Mouse (Mus musculus): Measurements from ENCODE around the gene Egfem1. TPM values are rescaled to one million over a fixed set of nuclear protein-coding genes. Genes with fewer than 3 reads are reported as not detected.

Gene Egfem1
- polyA plus RNA-seq, 1 experiment from 2014 or later: 0.09 TPM

DNA sequence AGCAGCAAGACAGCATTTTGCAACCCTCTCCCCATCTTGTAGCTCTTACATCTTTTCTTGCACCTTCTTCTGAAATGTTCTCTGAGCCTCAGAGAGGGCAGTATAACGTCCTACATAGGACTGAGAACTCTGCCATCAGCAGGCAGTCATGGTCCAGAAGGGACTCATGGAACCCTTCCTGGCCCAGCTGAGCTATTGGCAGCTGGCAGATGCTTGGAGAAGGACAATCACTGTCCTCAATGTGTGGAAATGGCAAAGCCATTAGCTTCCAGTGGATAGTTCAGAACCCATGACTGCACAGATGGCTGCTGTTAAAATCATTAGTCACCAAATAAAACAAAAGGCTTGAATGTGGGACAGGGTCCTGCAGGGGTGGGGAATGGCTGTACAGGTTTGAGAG is 35.6 kb downstream of the Egfem1 start:
- Histone ChIP-seq H3K4me2 (ENCODE audit: low read depth, low read length) (no peak overlapping the region), H3K27ac (ENCODE audit: low read length) (no peak overlapping the region), H3K4me3 (ENCODE audit: low read depth, low read length) (no peak overlapping the region), H3K4me1 (ENCODE audit: control insufficient read depth, low read depth, low read length) (no peaks in the 10 kb centered on the region), H3K27me3 (ENCODE audit: control insufficient read depth, insufficient read depth, low read depth, low read length) (no peaks in the 10 kb centered on the region), H3K9ac (ENCODE audit: low read depth, low read length) (no peak overlapping the region), H3K9me3 (replicated peaks; ENCODE audit: control insufficient read depth, low read length) (no peaks in the 10 kb centered on the region), H3K36me3 (ENCODE audit: control insufficient read depth, insufficient read depth) (no peaks in the 10 kb centered on the region)
- 16% methylated on average over 1 of the region's 1 CpGs for WGBS (ENCODE audit: insufficient replicate concordance)
- no peak for ATAC-seq (ENCODE audit: low read depth)

- Histone ChIP-seq H3K4me1 (ENCODE audit: control insufficient read depth, low read depth, low read length) (no peaks in the 10 kb centered on the region), H3K9ac (ENCODE audit: low read depth, low read length) (no peak overlapping the region), H3K9me3 (replicated peaks; ENCODE audit: control insufficient read depth, low read length) (no peaks in the 10 kb centered on the region), H3K4me2 (ENCODE audit: low read depth, low read length) (no peak overlapping the region), H3K36me3 (ENCODE audit: control insufficient read depth, insufficient read depth) (no peaks in the 10 kb centered on the region), H3K27ac (ENCODE audit: low read length) (no peak overlapping the region), H3K27me3 (ENCODE audit: control insufficient read depth, insufficient read depth, low read depth, low read length) (no peaks in the 10 kb centered on the region), H3K4me3 (ENCODE audit: low read depth, low read length) (no peak overlapping the region)
- no peak for ATAC-seq (ENCODE audit: low read depth)
- WGBS (ENCODE audit: insufficient replicate concordance): 44% methylated on average over 1 of the region's 1 CpGs
Measured at GRCm38 (mm10) chr3:29122556-29122955, 40.7 kb downstream of the Egfem1 start.

GRCm38 (mm10) chr3:29132054-29132931 is 50.5 kb downstream of the Egfem1 start:
- H3K4me1 ChIP-seq (ENCODE audit: control insufficient read depth, low read depth, low read length): no peaks in the 10 kb centered on the region
- H3K27me3 ChIP-seq (ENCODE audit: control insufficient read depth, insufficient read depth, low read depth, low read length): no peaks in the 10 kb centered on the region
- no peaks in the 10 kb centered on the region for H3K36me3 ChIP-seq (ENCODE audit: control insufficient read depth, insufficient read depth)
- H3K9ac ChIP-seq (ENCODE audit: low read depth, low read length): no peak overlapping the region
- no peak overlapping the region for H3K4me3 ChIP-seq (ENCODE audit: low read depth, low read length)
- H3K4me2 ChIP-seq (ENCODE audit: low read depth, low read length): no peak overlapping the region
- H3K27ac ChIP-seq (ENCODE audit: low read length): no peak overlapping the region
- WGBS (ENCODE audit: insufficient replicate concordance): 47% methylated on average over 2 of the region's 2 CpGs
- no peaks in the 10 kb centered on the region for H3K9me3 ChIP-seq (replicated peaks; ENCODE audit: control insufficient read depth, low read length)
- no peak for ATAC-seq (ENCODE audit: low read depth)

GRCm38 (mm10) chr3:29134509-29134908 is 52.7 kb downstream of the Egfem1 start:
- H3K36me3 ChIP-seq (ENCODE audit: control insufficient read depth, insufficient read depth): no peaks in the 10 kb centered on the region
- H3K4me1 ChIP-seq (ENCODE audit: control insufficient read depth, low read depth, low read length): no peaks in the 10 kb centered on the region
- 35% methylated on average over 11 of the region's 11 CpGs for WGBS (ENCODE audit: insufficient replicate concordance)
- H3K4me3 ChIP-seq (ENCODE audit: low read depth, low read length): no peak overlapping the region
- H3K9me3 ChIP-seq (replicated peaks; ENCODE audit: control insufficient read depth, low read length): no peaks in the 10 kb centered on the region
- no peak for ATAC-seq (ENCODE audit: low read depth)
- H3K9ac ChIP-seq (ENCODE audit: low read depth, low read length): no peak overlapping the region
- H3K4me2 ChIP-seq (ENCODE audit: low read depth, low read length): no peak overlapping the region
- no peaks in the 10 kb centered on the region for H3K27me3 ChIP-seq (ENCODE audit: control insufficient read depth, insufficient read depth, low read depth, low read length)
- no peak overlapping the region for H3K27ac ChIP-seq (ENCODE audit: low read length)

DNA sequence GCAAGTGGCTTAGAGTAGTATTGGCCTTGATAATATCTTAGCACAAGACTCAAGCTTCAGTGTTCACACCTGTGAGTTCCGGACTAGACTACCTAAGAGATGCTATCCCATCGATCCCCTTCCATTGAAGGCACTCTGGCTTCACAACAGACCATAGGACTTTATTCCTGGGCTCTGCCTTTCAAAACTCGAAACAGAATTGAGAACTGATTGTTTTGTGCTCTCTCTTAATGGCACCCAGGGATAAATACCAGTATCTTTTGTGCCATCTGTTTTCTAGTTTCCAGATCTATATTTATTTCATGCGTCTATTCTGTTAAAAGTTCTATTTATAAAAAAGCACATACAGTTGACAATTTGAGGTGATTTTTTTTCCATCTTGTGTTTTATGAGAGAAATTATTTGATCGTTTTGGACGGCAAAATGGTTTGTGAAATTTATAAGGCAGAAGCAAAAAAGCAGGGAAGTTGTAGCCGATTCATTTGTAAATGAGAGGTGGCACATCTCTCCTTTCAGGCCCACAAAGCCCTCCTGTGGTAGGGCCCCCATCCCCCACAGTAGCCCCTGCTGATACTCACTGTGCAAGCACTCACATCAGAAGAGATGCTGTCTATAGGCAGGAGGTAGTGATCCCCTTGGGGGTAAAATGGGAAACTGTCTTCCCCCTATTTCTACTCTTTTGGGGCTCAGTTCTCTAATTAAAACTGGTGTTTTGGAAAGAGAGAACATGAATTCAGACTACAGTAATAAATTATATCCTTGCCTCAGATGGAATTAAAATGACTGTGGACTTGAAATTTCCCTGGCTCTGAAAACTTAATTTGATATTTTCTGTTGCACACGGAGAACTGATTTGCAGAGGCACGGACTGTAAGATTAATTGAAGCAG is 53.6 kb downstream of the Egfem1 start:
- H3K27me3 ChIP-seq (ENCODE audit: control insufficient read depth, insufficient read depth, low read depth, low read length): no peaks in the 10 kb centered on the region
- no peak overlapping the region for H3K4me3 ChIP-seq (ENCODE audit: low read depth, low read length)
- H3K36me3 ChIP-seq (ENCODE audit: control insufficient read depth, insufficient read depth): no peaks in the 10 kb centered on the region
- no peak overlapping the region for H3K9ac ChIP-seq (ENCODE audit: low read depth, low read length)
- WGBS (ENCODE audit: insufficient replicate concordance): 41% methylated on average over 9 of the region's 9 CpGs
- no peaks in the 10 kb centered on the region for H3K4me1 ChIP-seq (ENCODE audit: control insufficient read depth, low read depth, low read length)
- no peaks in the 10 kb centered on the region for H3K9me3 ChIP-seq (replicated peaks; ENCODE audit: control insufficient read depth, low read length)
- no peak overlapping the region for H3K4me2 ChIP-seq (ENCODE audit: low read depth, low read length)
- no peak for ATAC-seq (ENCODE audit: low read depth)
- H3K27ac ChIP-seq (ENCODE audit: low read length): no peak overlapping the region

DNA sequence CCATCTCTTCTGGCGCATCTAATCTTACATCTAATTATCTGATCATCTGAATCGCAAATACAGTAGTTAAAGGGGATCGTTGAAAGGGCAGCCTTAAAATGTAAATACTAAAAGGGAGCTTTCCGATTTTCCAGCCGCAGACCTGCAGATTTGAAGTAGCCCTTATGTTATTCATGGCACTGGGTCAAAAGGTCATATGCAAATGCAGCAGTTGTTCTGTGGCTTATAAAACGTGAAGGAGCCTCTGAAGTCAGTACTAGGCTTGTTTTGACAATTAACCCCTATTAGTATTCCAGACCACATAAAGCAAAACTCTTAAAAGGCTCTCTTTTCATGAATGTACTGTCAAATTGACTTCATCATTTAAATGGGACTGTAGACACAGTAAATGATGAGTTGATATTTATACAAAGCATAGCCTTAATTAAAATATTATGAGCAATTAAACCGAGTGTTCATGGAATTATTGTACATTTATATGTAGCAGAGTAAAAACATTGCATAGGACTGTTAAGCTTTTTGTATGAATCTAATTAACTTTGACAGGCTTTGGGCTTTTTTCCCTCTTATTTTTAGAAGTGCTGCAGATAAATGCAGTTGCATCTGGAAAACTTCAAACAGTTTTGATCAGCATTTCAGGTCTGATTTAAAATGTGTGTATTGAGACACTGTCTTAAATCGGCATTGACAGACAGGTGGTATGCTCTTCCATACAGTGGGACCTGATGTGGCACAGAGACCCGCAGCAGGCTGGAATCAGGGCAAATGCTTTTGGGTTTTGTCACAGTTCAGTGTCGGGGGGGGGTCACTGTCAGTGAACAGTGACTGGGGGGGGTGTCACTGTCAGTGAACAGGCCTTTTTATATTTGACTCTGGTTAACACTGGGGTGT is 54.5 kb downstream of the Egfem1 start:
- WGBS (ENCODE audit: insufficient replicate concordance): 40% methylated on average over 10 of the region's 10 CpGs
- Histone ChIP-seq H3K27ac (ENCODE audit: low read length) (no peak overlapping the region), H3K4me2 (ENCODE audit: low read depth, low read length) (no peak overlapping the region)

DNA sequence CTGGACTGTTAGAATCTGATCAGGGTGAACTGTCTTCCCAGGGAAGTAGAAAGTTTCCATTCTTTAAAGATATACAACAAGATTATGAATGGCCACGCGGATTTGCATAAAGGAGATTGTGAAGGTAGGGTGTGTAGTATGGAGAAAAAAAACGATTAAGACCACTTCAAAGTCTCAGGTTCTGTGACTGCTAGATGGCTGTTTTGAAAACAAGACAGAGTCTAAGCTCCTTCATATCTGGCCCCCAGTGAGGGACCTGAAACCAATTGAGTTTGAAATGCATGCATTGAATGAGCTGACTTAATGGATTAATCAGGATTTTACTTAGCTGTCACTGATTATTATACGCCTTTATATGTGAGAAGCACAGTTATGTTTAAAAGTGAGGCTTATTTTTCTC is 86.6 kb downstream of the Egfem1 start:
- H3K27ac ChIP-seq (ENCODE audit: low read length): no peak overlapping the region
- WGBS (ENCODE audit: insufficient replicate concordance): 52% methylated on average over 4 of the region's 4 CpGs
- no peaks in the 10 kb centered on the region for H3K36me3 ChIP-seq (ENCODE audit: control insufficient read depth, insufficient read depth)
- H3K9ac ChIP-seq (ENCODE audit: low read depth, low read length): no peak overlapping the region
- H3K4me3 ChIP-seq (ENCODE audit: low read depth, low read length): no peak overlapping the region
- H3K9me3 ChIP-seq (replicated peaks; ENCODE audit: control insufficient read depth, low read length): no peaks in the 10 kb centered on the region
- no peak for ATAC-seq (ENCODE audit: low read depth)
- no peak overlapping the region for H3K4me2 ChIP-seq (ENCODE audit: low read depth, low read length)
- H3K27me3 ChIP-seq (ENCODE audit: control insufficient read depth, insufficient read depth, low read depth, low read length): no peaks in the 10 kb centered on the region
- no peaks in the 10 kb centered on the region for H3K4me1 ChIP-seq (ENCODE audit: control insufficient read depth, low read depth, low read length)

More for the DNA sequence above, 54.5 kb downstream of the Egfem1 start:
- ATAC-seq (ENCODE audit: low read depth): no peak
- H3K27me3 ChIP-seq (ENCODE audit: control insufficient read depth, insufficient read depth, low read depth, low read length): no peaks in the 10 kb centered on the region
- no peaks in the 10 kb centered on the region for H3K4me1 ChIP-seq (ENCODE audit: control insufficient read depth, low read depth, low read length)
- H3K36me3 ChIP-seq (ENCODE audit: control insufficient read depth, insufficient read depth): no peaks in the 10 kb centered on the region
- no peak overlapping the region for H3K9ac ChIP-seq (ENCODE audit: low read depth, low read length)
- H3K9me3 ChIP-seq (replicated peaks; ENCODE audit: control insufficient read depth, low read length): no peaks in the 10 kb centered on the region
- H3K4me3 ChIP-seq (ENCODE audit: low read depth, low read length): no peak overlapping the region

DNA sequence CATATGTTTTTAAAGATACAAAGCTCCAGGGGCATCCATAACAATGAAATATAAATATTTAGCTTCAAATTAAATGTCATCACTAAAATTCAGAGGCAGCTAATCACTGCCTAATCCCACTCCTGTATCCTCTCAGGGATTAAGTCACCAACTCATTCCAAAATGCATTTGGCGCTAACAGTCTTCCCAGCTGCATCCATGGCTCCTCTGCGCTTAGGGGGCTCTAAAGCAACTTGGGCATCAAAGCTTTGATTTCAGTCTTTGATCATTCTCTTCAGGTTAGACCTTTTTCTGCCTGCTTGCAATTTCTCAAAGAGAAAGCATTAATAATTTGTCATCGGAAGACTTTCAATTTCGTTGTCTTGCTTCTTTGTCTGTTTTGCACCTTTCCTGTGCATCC is 87.2 kb downstream of the Egfem1 start:
- Histone ChIP-seq H3K36me3 (ENCODE audit: control insufficient read depth, insufficient read depth) (no peaks in the 10 kb centered on the region), H3K4me2 (ENCODE audit: low read depth, low read length) (no peak overlapping the region), H3K9ac (ENCODE audit: low read depth, low read length) (no peak overlapping the region), H3K4me3 (ENCODE audit: low read depth, low read length) (no peak overlapping the region), H3K27ac (ENCODE audit: low read length) (no peak overlapping the region), H3K9me3 (replicated peaks; ENCODE audit: control insufficient read depth, low read length) (no peaks in the 10 kb centered on the region), H3K4me1 (ENCODE audit: control insufficient read depth, low read depth, low read length) (no peaks in the 10 kb centered on the region), H3K27me3 (ENCODE audit: control insufficient read depth, insufficient read depth, low read depth, low read length) (no peaks in the 10 kb centered on the region)
- 65% methylated on average over 4 of the region's 4 CpGs for WGBS (ENCODE audit: insufficient replicate concordance)
- ATAC-seq (ENCODE audit: low read depth): no peak

Measured in liver, embryonic 16.5 days (tissue).